Mouse (Mus musculus) hindbrain, embryonic 14.5 days (tissue): ENCODE results near the gene Igfbp1. TPM values are rescaled to one million over a fixed set of nuclear protein-coding genes. Genes with fewer than 3 reads are reported as not detected.

Experiments
- ATAC-seq: fragments of 200-750 bp; cut with Nextera tagmentation; 2 replicates; pipeline ENCODE4 v1.8.0; 2017; ENCODE audit warnings: moderate number of reproducible peaks, mild to moderate bottlenecking, moderate TSS enrichment, moderate library complexity; ENCODE audit not compliant: low FRiP score
- DNase-seq: peaks from one replicate; pipeline ENCODE4 v3.0.0-alpha.2; 2015; ENCODE audit warnings: low spot score
- H3K27ac ChIP-seq: fragments of 300-500 bp; sonication (generic); 2 replicates; pipeline ENCODE4 v1.5.1; 2014; ENCODE audit warnings: mild to moderate bottlenecking, moderate library complexity
- H3K27me3 ChIP-seq: fragments of 300-500 bp; sonication (generic); 2 replicates; pipeline ENCODE4 v1.6.1; 2014; ENCODE audit warnings: mild to moderate bottlenecking, low read length, mixed read lengths; ENCODE audit not compliant: control insufficient read depth, insufficient read depth
- H3K36me3 ChIP-seq: fragments of 300-500 bp; sonication (generic); replicated peaks from 2 replicates; pipeline ENCODE4 v1.6.1; 2014; ENCODE audit not compliant: control insufficient read depth, insufficient read depth
- H3K4me1 ChIP-seq: fragments of 300-500 bp; sonication (generic); replicated peaks from 2 replicates; pipeline ENCODE4 v1.6.1; 2014; ENCODE audit warnings: antibody characterized with exemption, low read length, mixed read lengths; ENCODE audit not compliant: control insufficient read depth, insufficient read depth
- H3K4me2 ChIP-seq: fragments of 300-500 bp; sonication (generic); replicated peaks from 2 replicates; pipeline ENCODE4 v1.6.1; 2014; ENCODE audit warnings: mild to moderate bottlenecking, moderate library complexity
- H3K4me3 ChIP-seq: fragments of 300-500 bp; sonication (generic); replicated peaks from 2 replicates; pipeline ENCODE4 v1.5.1; 2014; ENCODE audit warnings: mild to moderate bottlenecking, low read length
- H3K9ac ChIP-seq: fragments of 300-500 bp; sonication (generic); 2 replicates; pipeline ENCODE4 v1.6.1; 2014
- H3K9me3 ChIP-seq: fragments of 300-500 bp; sonication (generic); 2 replicates; pipeline ENCODE4 v1.6.1; 2016; ENCODE audit warnings: low read length; ENCODE audit not compliant: control insufficient read depth
- WGBS: fragments of 180-500 bp; shearing (Covaris S2); extraction: QIAGEN DNeasy Blood & Tissue Kit; methylation state at CpG from one replicate; pipeline ENCODE4 v1.1.7; 2014; 5-methylcytosine and 5-hydroxymethylcytosine counted together
- polyA plus RNA-seq: library from polyadenylated mRNA; unstranded; fragments of >200 nt; fragmentation: Nextera tagmentation; extraction: Ambion mirVana; gene quantifications from 2 replicates; pipeline ENCODE4 v1.2.1, GENCODE M21; 2014

Gene Igfbp1
- polyA plus RNA-seq, 1 experiment from 2014 or later, result not detected

DNA sequence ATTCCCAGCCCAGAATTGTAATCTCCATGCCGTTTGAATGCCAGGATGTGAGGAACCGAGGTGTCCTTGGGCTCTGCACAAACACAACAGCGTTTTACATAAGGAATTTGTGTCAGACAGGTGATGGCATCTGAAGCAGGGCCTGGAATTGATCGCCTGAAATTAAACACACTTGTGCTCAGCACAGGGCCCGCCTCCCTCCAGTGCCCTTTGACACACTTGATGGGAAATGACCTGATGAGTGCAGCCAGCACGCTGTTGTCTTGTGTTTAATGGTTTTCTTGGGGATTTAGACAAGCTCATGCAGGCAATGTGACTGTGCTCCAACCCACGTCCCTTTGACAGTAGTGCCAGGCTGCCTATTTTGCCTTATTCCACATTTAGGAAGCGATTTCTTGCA, 10.1 kb upstream of the Igfbp1 start:
- Histone ChIP-seq H3K27ac (no peak overlapping the region), H3K9me3 (no peaks in the 10 kb centered on the region), H3K36me3 (no peaks in the 10 kb centered on the region), H3K4me1 (no peaks in the 10 kb centered on the region; the same call in 1 of the 2 replicates), H3K27me3 (no peaks in the 10 kb centered on the region), H3K4me3 (no peak overlapping the region), H3K9ac (no peak overlapping the region), H3K4me2 (no peak overlapping the region)
- 73% methylated on average over 8 of the region's 8 CpGs for WGBS
- DNase-seq (no peak), ATAC-seq (no peak)

DNA sequence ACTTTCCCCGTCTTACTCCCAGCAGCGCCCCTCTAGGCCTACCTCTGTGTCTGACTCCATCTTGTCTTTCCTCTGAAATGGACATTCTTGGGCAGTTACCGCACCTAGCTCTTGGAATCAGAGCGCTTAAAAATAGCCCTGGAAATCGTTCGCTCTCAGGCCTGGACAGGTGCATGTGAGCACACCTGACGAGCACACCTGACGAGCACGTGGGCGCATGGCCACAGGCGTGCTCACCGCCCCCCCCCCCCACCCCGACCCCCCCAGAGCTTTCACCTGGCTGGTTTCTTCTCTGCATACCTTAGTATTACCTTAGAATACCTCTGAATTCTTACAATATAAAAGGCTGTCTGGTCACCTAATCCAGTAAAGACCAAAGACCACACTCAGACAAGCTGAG, 9.1 kb upstream of the Igfbp1 start, which contains the start of gene Gm11985:
Gm11985 (minus strand) TSS at position 101 of the 400 bp plus-strand sequence.
- no peaks in the 10 kb centered on the region for H3K27me3 ChIP-seq
- DNase-seq, result no peak
- no peak within 1 kb of the TSS for H3K27ac ChIP-seq
- no peaks in the 10 kb centered on the region for H3K4me1 ChIP-seq
- H3K36me3 ChIP-seq, result no peaks in the 10 kb centered on the region
- ATAC-seq, result 0 out of 2 replicates have a peak, but pooled peaks have one; percentile 7
- no peak within 1 kb of the TSS for H3K9ac ChIP-seq
- WGBS, result 94% methylated on average over 12 of the region's 13 CpGs
- H3K4me3 ChIP-seq, result no peak within 1 kb of the TSS
- H3K4me2 ChIP-seq, result no peak within 1 kb of the TSS
- no peaks in the 10 kb centered on the region for H3K9me3 ChIP-seq

DNA sequence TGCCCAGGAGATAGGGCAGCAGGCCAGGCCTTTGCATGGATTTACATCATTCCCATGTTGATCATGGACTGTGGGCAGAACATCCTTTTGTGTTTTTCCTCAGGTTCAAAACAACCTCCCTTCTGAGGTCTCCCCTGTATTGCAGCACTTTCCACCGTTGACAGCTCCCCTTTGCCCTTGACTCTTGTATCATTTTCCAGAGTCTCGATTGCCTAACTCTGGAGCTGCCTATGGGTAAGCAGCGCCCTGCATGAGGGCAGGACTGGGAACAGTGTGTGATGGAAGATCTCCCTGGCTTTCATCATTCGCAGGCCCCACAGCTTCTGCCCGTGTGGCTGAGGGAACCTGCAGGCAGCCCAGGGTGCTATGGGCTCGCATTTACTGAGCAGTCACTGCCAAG, 4.9 kb upstream of the Igfbp1 start:
- H3K9me3 ChIP-seq, result no peaks in the 10 kb centered on the region
- 78% methylated on average over 6 of the region's 6 CpGs for WGBS
- DNase-seq, result no peak
- H3K4me1 ChIP-seq, result no peaks in the 10 kb centered on the region
- H3K36me3 ChIP-seq, result no peaks in the 10 kb centered on the region
- H3K4me3 ChIP-seq, result no peak overlapping the region
- H3K27ac ChIP-seq, result no peak overlapping the region
- H3K9ac ChIP-seq, result no peak overlapping the region
- no peak overlapping the region for H3K4me2 ChIP-seq
- H3K27me3 ChIP-seq, result no peaks in the 10 kb centered on the region
- no peak for ATAC-seq

DNA sequence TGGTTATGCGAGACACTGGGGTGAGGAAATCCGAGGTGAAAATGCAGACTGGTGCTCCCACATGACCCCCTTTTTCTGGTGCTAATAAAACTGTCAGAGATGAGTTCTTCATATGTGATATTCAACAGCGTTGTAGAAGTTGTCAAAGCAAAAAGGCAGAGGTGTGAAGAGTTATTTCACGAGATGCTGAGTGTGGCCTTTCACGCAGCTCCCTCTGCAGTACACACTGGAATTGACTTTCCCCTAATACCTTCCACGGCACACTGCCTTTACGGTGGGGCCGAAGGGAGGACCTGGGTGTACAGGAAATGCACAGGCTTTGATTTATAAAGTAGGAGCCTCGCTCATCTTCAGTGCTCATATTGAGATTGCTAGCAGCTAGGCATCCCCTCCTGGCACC, 4.4 kb upstream of the Igfbp1 start:
- Histone ChIP-seq H3K27ac (no peak overlapping the region), H3K4me1 (no peaks in the 10 kb centered on the region), H3K9ac (no peak overlapping the region), H3K9me3 (no peaks in the 10 kb centered on the region), H3K4me2 (no peak overlapping the region), H3K4me3 (no peak overlapping the region), H3K36me3 (no peaks in the 10 kb centered on the region), H3K27me3 (no peaks in the 10 kb centered on the region)
- no peak for ATAC-seq
- 81% methylated on average over 9 of the region's 9 CpGs for WGBS
- DNase-seq, result no peak

DNA sequence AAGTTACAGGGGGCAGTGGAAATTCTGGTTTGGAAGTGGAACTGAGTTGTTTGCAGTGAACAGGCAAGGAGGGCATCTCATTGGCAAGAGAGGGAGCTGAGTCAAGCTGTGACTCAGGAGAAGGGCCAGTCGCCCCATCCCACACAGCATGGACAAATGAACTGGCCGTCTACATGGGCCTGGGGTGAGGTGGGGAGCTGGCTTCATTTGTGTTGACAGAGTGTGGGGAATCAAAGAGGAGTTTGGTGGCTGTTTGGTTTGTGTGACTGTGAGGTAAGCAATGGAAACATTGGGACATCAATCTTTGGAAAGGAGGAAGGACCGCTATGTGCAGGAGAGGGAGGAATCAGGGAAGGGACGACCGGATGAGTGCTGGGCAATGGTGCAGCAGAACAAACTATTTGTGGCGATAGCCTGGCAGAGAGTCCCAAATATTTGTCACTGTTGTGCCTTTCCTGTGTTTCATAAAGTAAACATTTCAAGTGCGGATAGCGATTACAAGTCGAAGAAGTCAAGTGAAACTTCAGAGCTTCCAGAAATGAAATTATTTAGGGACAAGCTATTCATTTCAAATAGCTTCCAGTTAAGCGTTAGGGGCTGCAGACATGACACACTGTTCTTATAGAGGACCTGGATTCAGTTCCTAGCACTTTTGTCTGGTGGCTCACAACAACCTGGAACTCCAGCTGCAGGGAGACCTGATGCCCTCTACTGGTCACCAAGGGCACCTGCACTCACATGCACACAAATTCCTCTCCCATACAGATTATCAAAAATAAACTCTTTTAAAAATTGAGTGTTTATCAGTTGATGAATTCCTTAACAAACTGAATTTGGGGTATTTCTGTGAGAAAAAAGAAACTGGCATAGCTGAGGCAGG, 2.9 kb upstream of the Igfbp1 start:
- Histone ChIP-seq H3K4me3 (no peak overlapping the region), H3K4me2 (no peak overlapping the region), H3K4me1 (no peaks in the 10 kb centered on the region), H3K36me3 (no peaks in the 10 kb centered on the region), H3K9me3 (no peaks in the 10 kb centered on the region), H3K27me3 (no peaks in the 10 kb centered on the region), H3K9ac (no peak overlapping the region), H3K27ac (no peak overlapping the region)
- no peak for ATAC-seq
- 95% methylated on average over 10 of the region's 10 CpGs for WGBS
- DNase-seq, result no peak

DNA sequence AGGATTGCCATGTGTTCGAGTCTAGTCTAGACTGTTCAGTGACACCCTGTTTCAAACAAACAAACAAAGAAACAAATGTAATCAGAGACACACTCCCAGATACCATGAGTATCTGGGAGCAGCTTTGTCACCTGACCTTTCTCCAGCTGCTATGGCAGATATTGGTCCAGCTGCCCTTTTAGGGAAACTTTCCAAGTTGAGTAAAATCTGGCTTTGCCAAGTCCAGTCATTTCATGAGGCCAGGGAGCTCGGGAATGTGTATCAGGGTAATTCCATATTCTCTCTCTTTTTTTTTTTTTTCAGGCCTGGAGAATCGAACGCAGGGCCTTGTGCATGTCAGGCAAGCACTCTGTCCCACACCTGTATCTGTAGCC, 2.3 kb upstream of the Igfbp1 start:
- 92% methylated on average over 4 of the region's 4 CpGs for WGBS
- no peak overlapping the region for H3K4me3 ChIP-seq
- no peaks in the 10 kb centered on the region for H3K9me3 ChIP-seq

DNA sequence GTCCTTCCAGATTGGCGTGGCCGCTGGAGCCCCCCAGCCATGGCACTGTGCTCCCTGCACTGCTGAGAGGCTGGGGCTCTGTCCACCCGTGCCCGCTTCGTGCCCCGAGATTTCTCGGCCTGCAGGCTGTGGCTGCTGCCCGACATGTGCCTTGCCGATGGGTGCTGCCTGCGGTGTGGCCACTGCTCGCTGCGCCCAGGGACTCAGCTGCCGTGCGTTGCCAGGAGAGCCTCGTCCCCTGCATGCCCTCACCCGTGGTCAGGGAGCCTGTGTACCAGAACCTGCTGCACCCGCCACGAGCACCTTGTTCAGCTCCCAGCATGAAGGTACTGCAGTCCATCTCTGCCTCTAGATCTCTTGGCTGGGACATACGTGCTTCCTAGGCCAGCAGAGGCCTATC, 424 bp downstream of the Igfbp1 start:
- H3K36me3 ChIP-seq, result no peaks in the 10 kb centered on the region
- H3K27ac ChIP-seq, result no peak overlapping the region
- no peaks in the 10 kb centered on the region for H3K9me3 ChIP-seq
- no peak overlapping the region for H3K9ac ChIP-seq
- H3K27me3 ChIP-seq, result no peaks in the 10 kb centered on the region
- no peak for ATAC-seq
- H3K4me2 ChIP-seq, result no peak overlapping the region
- no peak for DNase-seq
- H3K4me3 ChIP-seq, result no peak overlapping the region
- whole genome bisulfite sequencing, result 92% methylated on average over 19 of the region's 19 CpGs
- no peaks in the 10 kb centered on the region for H3K4me1 ChIP-seq

More for the DNA sequence above, 2.3 kb upstream of the Igfbp1 start:
- H3K9ac ChIP-seq, result no peak overlapping the region
- ATAC-seq (no peak), DNase-seq (no peak)
- no peaks in the 10 kb centered on the region for H3K36me3 ChIP-seq
- H3K4me1 ChIP-seq, result no peaks in the 10 kb centered on the region
- no peaks in the 10 kb centered on the region for H3K27me3 ChIP-seq
- H3K4me2 ChIP-seq, result no peak overlapping the region
- H3K27ac ChIP-seq, result no peak overlapping the region

DNA sequence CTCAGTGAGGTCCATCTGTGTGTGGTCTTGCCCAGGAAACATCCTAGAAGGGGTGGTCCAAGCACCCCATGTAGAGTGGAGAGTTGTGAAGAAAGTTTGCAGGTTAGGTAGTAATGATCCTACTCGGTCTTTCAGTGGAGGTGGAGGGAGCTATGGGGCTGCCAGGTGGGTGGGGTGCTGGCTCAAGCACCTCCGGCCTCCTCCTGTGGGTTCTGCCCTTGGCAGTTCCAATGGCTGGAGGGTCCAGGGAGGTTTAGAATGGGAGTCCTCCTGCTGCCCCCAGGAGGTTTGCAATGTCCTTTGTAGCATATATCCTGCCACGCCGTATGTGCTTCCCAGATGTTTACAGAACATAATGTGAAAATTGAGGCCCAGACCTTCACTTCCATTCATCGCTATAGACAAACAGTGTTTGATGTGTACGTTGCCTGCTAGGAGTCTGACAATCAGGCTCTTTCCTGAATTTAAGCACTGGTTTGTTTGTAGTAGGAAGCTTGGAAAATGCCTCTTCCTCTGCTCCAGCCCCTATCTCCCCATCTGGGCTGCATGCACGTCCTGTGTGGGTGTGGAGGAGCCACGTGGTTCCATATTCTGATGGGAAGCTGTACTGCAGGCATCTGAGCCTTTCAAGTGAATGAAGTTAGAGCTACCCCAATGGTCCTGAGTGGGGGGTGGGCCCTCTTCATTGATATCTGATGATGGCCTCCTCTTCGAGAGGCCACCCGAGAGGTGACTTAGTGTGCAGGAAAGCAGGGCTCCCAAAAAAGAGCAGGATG, 1.1 kb downstream of the Igfbp1 start:
- no peak overlapping the region for H3K27ac ChIP-seq
- DNase-seq (no peak), ATAC-seq (no peak)
- H3K4me3 ChIP-seq, result no peak overlapping the region
- H3K27me3 ChIP-seq, result no peaks in the 10 kb centered on the region
- H3K36me3 ChIP-seq, result no peaks in the 10 kb centered on the region
- no peak overlapping the region for H3K9ac ChIP-seq
- WGBS, result 90% methylated on average over 10 of the region's 10 CpGs
- H3K4me1 ChIP-seq, result no peaks in the 10 kb centered on the region
- H3K4me2 ChIP-seq, result no peak overlapping the region
- H3K9me3 ChIP-seq, result no peaks in the 10 kb centered on the region

DNA sequence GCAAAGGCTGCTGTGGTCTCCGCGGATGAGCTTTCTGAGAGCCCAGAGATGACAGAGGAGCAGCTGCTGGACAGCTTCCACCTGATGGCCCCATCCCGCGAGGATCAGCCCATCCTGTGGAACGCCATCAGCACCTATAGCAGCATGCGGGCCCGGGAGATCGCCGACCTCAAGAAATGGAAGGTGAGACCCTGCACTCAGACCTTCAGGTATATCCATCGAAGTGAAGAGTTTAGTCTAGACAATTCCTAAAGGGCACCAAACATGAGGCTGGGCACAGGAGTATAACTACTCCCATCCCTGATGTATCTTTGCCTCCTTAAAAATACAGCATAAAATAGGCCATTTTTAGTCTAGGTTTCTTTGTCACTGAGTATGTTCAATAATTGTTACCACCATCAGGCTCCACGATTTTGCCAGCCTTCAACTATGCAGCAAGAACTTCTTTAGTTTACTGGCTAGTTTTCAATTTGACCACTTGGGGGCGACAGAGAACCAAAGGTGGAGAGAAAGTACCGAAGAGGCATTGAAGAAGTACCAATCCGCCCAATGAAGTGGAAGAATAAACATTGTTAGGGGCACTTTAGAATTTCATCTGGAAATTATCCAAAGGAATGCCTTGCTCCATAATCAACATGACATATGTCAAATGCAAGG, 2.3 kb downstream of the Igfbp1 start:
- H3K36me3 ChIP-seq, result no peaks in the 10 kb centered on the region

More for the DNA sequence above, 2.3 kb downstream of the Igfbp1 start:
- Histone ChIP-seq H3K9me3 (no peaks in the 10 kb centered on the region), H3K9ac (no peak overlapping the region), H3K4me1 (no peaks in the 10 kb centered on the region), H3K4me3 (no peak overlapping the region), H3K27me3 (no peaks in the 10 kb centered on the region), H3K4me2 (no peak overlapping the region), H3K27ac (no peak overlapping the region)
- WGBS, result 58% methylated on average over 14 of the region's 14 CpGs
- ATAC-seq (no peak), DNase-seq (peak; percentile 85)
